24 mouse cellular contexts compared by ENCODE assay signal in the genomic region with DNA sequence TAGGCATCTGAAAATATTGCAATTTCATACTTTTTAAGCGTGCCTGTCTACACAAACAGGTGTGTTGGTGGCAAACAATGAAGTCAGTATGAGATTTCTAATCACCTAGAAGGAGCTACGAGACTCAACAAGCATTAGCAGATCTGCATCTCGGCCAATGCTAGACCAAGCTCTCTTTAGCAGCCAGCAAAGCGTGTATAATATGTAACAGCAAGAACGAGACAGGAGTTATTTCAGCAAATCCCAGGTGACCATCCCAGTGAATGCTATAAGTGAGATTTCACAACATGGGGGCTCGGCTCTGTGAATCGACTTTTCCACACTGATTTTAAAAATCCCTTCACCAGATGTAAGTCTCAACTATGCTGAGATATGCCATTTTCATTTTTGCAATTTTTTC.
DNase-seq lines count a peak whose midpoint lies in the region; ATAC-seq and TF ChIP-seq lines count a peak whose summit lies in the region.
"Had no signal": no experiment of that assay in that cellular context is flagged by ENCODE, and none has a peak within 500 bp of the region (broad histone marks: within the 10 kb centered on the region; RNA-seq: fewer than 3 reads in every experiment).

No protein-coding gene starts in this region.

- H3K36me3 ChIP-seq in hindbrain, postnatal 0 days (ENCODE audit: insufficient read depth, low read length) = no peaks in the 10 kb centered on the region
- no peaks in the 10 kb centered on the region for H3K36me3 ChIP-seq in hindbrain, embryonic 16.5 days (ENCODE audit: control insufficient read depth, insufficient read depth, low read length)
- no peaks in the 10 kb centered on the region for H3K36me3 ChIP-seq in midbrain, postnatal 0 days (ENCODE audit: insufficient read depth, low read length)
- no peaks in the 10 kb centered on the region for H3K36me3 ChIP-seq in midbrain, embryonic 15.5 days (replicated peaks)
- no peaks in the 10 kb centered on the region for H3K36me3 ChIP-seq in limb, embryonic 13.5 days
- no peaks in the 10 kb centered on the region for H3K36me3 ChIP-seq in intestine, embryonic 15.5 days
- H3K36me3 ChIP-seq: embryonic facial prominence, embryonic 12.5 days; forebrain, embryonic 15.5 days; hindbrain, embryonic 12.5 days; lung, embryonic 15.5 days; neural tube, embryonic 12.5 days had no signal

- TF ChIP-seq CTCF in hindbrain, postnatal 0 days (IDR thresholded peaks at IDR 0.05; ENCODE audit: low read depth) = no peak
- TF ChIP-seq CTCF in midbrain, postnatal 0 days (IDR thresholded peaks at IDR 0.05) = no peak

- H3K4me3 ChIP-seq in hindbrain, postnatal 0 days (ENCODE audit: low read length) = no peak overlapping the region
- no peak overlapping the region for H3K4me3 ChIP-seq in hindbrain, embryonic 16.5 days (ENCODE audit: low read length)
- no peak overlapping the region for H3K4me3 ChIP-seq in midbrain, postnatal 0 days (ENCODE audit: low read depth, low read length)
- H3K4me3 ChIP-seq in midbrain, embryonic 15.5 days = no peak overlapping the region
- no peak overlapping the region for H3K4me3 ChIP-seq in limb, embryonic 13.5 days
- H3K4me3 ChIP-seq in intestine, embryonic 15.5 days (replicated peaks) = no peak overlapping the region
- H3K4me3 ChIP-seq: embryonic facial prominence, embryonic 12.5 days; forebrain, embryonic 15.5 days; hindbrain, embryonic 12.5 days; lung, embryonic 15.5 days; myocyte; neural tube, embryonic 12.5 days had no signal

- no peak overlapping the region for H3K27ac ChIP-seq in hindbrain, postnatal 0 days
- H3K27ac ChIP-seq in hindbrain, embryonic 16.5 days (ENCODE audit: low read depth, low read length) = no peak overlapping the region
- no peak overlapping the region for H3K27ac ChIP-seq in midbrain, postnatal 0 days (ENCODE audit: low read depth, low read length)
- no peak overlapping the region for H3K27ac ChIP-seq in midbrain, embryonic 15.5 days
- peak overlapping the region; percentile 56; the same call in 1 of the 2 replicates for H3K27ac ChIP-seq in limb, embryonic 13.5 days
- no peak overlapping the region for H3K27ac ChIP-seq in intestine, embryonic 15.5 days
- H3K27ac ChIP-seq: embryonic facial prominence, embryonic 12.5 days; forebrain, embryonic 15.5 days; hindbrain, embryonic 12.5 days; lung, embryonic 15.5 days; neural tube, embryonic 12.5 days had no signal

- H3K4me1 ChIP-seq in hindbrain, postnatal 0 days (ENCODE audit: insufficient read depth, low read length) = 0 out of 2 replicates have a peak, but pooled peaks cover 3% of the 10 kb centered on the region
- H3K4me1 ChIP-seq in hindbrain, embryonic 16.5 days (ENCODE audit: control insufficient read depth, insufficient read depth, low read depth, low read length) = no peaks in the 10 kb centered on the region
- no peaks in the 10 kb centered on the region for H3K4me1 ChIP-seq in midbrain, postnatal 0 days (ENCODE audit: insufficient read depth, low read length)
- H3K4me1 ChIP-seq in midbrain, embryonic 15.5 days = peaks cover 3% of the 10 kb centered on the region; the same call in 1 of the 2 replicates
- peaks cover 22% of the 10 kb centered on the region for H3K4me1 ChIP-seq in limb, embryonic 13.5 days
- H3K4me1 ChIP-seq in intestine, embryonic 15.5 days (replicated peaks) = no peaks in the 10 kb centered on the region
- H3K4me1 ChIP-seq: lung, embryonic 15.5 days; neural tube, embryonic 12.5 days had no signal

- 43% methylated on average over 7 of the region's 7 CpGs for WGBS in hindbrain, postnatal 0 days
- WGBS in hindbrain, embryonic 16.5 days = 39% methylated on average over 7 of the region's 7 CpGs
- WGBS in midbrain, postnatal 0 days = 51% methylated on average over 7 of the region's 7 CpGs
- 58% methylated on average over 7 of the region's 7 CpGs for WGBS in midbrain, embryonic 15.5 days
- 26% methylated on average over 7 of the region's 7 CpGs for WGBS in limb, embryonic 13.5 days
- 82% methylated on average over 7 of the region's 7 CpGs for WGBS in intestine, embryonic 15.5 days

- no peaks in the 10 kb centered on the region for H3K9me3 ChIP-seq in hindbrain, postnatal 0 days (ENCODE audit: low read length)
- no peaks in the 10 kb centered on the region for H3K9me3 ChIP-seq in hindbrain, embryonic 16.5 days (ENCODE audit: control insufficient read depth, low read length)
- no peaks in the 10 kb centered on the region for H3K9me3 ChIP-seq in midbrain, postnatal 0 days (ENCODE audit: low read length)
- H3K9me3 ChIP-seq in midbrain, embryonic 15.5 days = no peaks in the 10 kb centered on the region
- no peaks in the 10 kb centered on the region for H3K9me3 ChIP-seq in limb, embryonic 13.5 days
- H3K9me3 ChIP-seq in intestine, embryonic 15.5 days = no peaks in the 10 kb centered on the region
- H3K9me3 ChIP-seq: embryonic facial prominence, embryonic 12.5 days; forebrain, embryonic 15.5 days; hindbrain, embryonic 12.5 days; lung, embryonic 15.5 days; neural tube, embryonic 12.5 days had no signal

- DNase-seq in hindbrain, postnatal 0 days (ENCODE audit: low spot score) = peak; percentile 42
- peak; percentile 19 for DNase-seq in midbrain, postnatal 0 days (ENCODE audit: low spot score)
- peak; percentile 34 for DNase-seq in retina, postnatal 1 day
- DNase-seq in kidney, postnatal 36 days = no peak
- DNase-seq: adrenal gland, postnatal 36 days; B cell, adult 2 months; cerebellum, adult 8-10 months; cerebellum, postnatal 36 days; gastrocnemius, postnatal 25 days; heart, postnatal 36 days; kidney, adult 11 months; kidney, postnatal 4 days had no signal

- no peak overlapping the region for H3K9ac ChIP-seq in hindbrain, postnatal 0 days (replicated peaks; ENCODE audit: low read length)
- H3K9ac ChIP-seq in hindbrain, embryonic 16.5 days (ENCODE audit: low read depth, low read length) = no peak overlapping the region
- H3K9ac ChIP-seq in midbrain, postnatal 0 days (replicated peaks; ENCODE audit: low read length, poor library complexity, severe bottlenecking) = no peak overlapping the region
- no peak overlapping the region for H3K9ac ChIP-seq in midbrain, embryonic 15.5 days
- no peak overlapping the region for H3K9ac ChIP-seq in limb, embryonic 13.5 days
- no peak overlapping the region for H3K9ac ChIP-seq in intestine, embryonic 15.5 days
- H3K9ac ChIP-seq: embryonic facial prominence, embryonic 12.5 days; forebrain, embryonic 15.5 days; hindbrain, embryonic 12.5 days; lung, embryonic 15.5 days; neural tube, embryonic 12.5 days had no signal

- H3K4me2 ChIP-seq in hindbrain, postnatal 0 days (ENCODE audit: low read depth, low read length) = no peak overlapping the region; the same call in 1 of the 2 replicates
- H3K4me2 ChIP-seq in hindbrain, embryonic 16.5 days (ENCODE audit: low read length) = no peak overlapping the region
- no peak overlapping the region for H3K4me2 ChIP-seq in midbrain, postnatal 0 days (ENCODE audit: low read depth, low read length, poor library complexity, severe bottlenecking)
- H3K4me2 ChIP-seq in midbrain, embryonic 15.5 days = no peak overlapping the region
- H3K4me2 ChIP-seq in limb, embryonic 13.5 days (replicated peaks) = peak overlapping the region; percentile 37; the same call in 1 of the 2 replicates
- H3K4me2 ChIP-seq in intestine, embryonic 15.5 days (replicated peaks) = no peak overlapping the region
- H3K4me2 ChIP-seq: embryonic facial prominence, embryonic 12.5 days; forebrain, embryonic 15.5 days; hindbrain, embryonic 12.5 days; liver, embryonic 11.5 days; lung, embryonic 15.5 days; neural tube, embryonic 12.5 days had no signal

- ATAC-seq in hindbrain, postnatal 0 days = no peak
- no peak for ATAC-seq in hindbrain, embryonic 16.5 days
- ATAC-seq in midbrain, postnatal 0 days (ENCODE audit: low FRiP score) = no peak
- ATAC-seq in midbrain, embryonic 15.5 days (replicated peaks) = no peak
- ATAC-seq in limb, embryonic 13.5 days (ENCODE audit: low FRiP score, low read depth) = peak; percentile 88
- ATAC-seq in intestine, embryonic 15.5 days = no peak
- ATAC-seq: midbrain, embryonic 16.5 days had no signal

- no peaks in the 10 kb centered on the region for H3K27me3 ChIP-seq in hindbrain, postnatal 0 days (ENCODE audit: insufficient read depth, low read length)
- no peaks in the 10 kb centered on the region for H3K27me3 ChIP-seq in hindbrain, embryonic 16.5 days (replicated peaks; ENCODE audit: control insufficient read depth, insufficient read depth, low read length)
- no peaks in the 10 kb centered on the region for H3K27me3 ChIP-seq in midbrain, postnatal 0 days (ENCODE audit: insufficient read depth, low read length)
- H3K27me3 ChIP-seq in midbrain, embryonic 15.5 days (replicated peaks) = no peaks in the 10 kb centered on the region
- H3K27me3 ChIP-seq in limb, embryonic 13.5 days = no peaks in the 10 kb centered on the region
- H3K27me3 ChIP-seq in intestine, embryonic 15.5 days (replicated peaks) = no peaks in the 10 kb centered on the region
- H3K27me3 ChIP-seq: embryonic facial prominence, embryonic 12.5 days; forebrain, embryonic 15.5 days; hindbrain, embryonic 12.5 days; lung, embryonic 15.5 days; neural tube, embryonic 12.5 days had no signal

Comparison
In these comparisons a context has a peak if more than half of its experiments do, and no peak if none do; other contexts are left out.
1. DNase-seq: peak in hindbrain, postnatal 0 days (single experiment), midbrain, postnatal 0 days (single experiment) and retina, postnatal 1 day (single experiment); none in kidney, postnatal 36 days (0 of 2).